Mouse (Mus musculus) granulocyte monocyte progenitor cell, adult 5-6 weeks (primary cell): ENCODE data around the gene Ttc39b. TPM values are rescaled to one million over a fixed set of nuclear protein-coding genes. Genes with fewer than 3 reads are reported as not detected.

Experiments
- ATAC-seq: replicated peaks from 2 replicates; pipeline ENCODE4 v1.8.0; 2016; ENCODE audit warnings: mild to moderate bottlenecking, moderate TSS enrichment, inconsistent platforms; ENCODE audit not compliant: poor library complexity, severe bottlenecking
- total RNA-seq, 2 experiments: library from RNA; stranded (forward) in 1 of 2; stranded (reverse) in 1 of 2; fragments of 200-712, 200-1000 nt in 1 of 2; fragments of >200 nt in 1 of 2; fragmentation: Nextera tagmentation in 1 of 2; gene quantifications; 2 replicates each; pipeline ENCODE4 v1.2.3; 2014 to 2017

Gene Ttc39b
- total RNA-seq, 2 experiments from 2014 or later: 0.19 to 0.26 TPM

DNA sequence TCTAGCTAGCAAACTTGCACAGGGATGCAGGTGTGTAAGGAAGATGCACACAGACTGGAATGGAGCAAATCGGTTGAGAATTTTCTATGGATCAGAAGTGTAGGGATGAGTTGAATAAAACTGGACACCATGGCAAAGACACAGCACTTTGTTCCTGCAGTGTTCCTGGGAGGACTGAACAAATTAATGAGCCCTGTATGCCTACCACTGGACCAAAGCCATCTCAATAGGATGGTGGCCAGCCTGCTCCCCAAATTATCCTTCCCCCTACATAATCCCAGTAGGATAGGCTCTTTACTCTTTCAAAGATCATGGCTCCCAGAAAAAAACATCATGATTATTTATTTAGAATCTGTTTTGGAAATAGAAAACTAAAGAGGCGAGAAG is 117.6 kb downstream of the Ttc39b start:
- no peak for ATAC-seq

DNA sequence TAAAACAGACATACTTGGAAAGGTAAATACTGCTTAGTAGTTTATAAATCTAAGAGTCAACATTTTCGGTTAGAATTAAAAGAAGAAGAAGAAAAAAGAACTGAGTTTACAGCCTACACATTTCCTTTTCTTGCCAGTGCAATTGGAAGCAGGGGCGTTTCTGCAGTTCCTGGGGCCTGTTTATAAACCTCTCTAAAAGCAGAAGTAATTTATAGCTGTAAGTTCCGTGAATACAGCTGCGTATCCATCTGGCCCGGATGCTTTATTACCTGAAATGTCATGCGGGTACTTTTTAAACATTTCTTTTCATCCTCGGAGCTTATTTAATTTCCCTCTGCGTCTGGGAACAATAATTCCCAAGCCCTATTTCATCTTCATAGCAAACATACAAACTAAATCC is 124.7 kb downstream of the Ttc39b start:
- ATAC-seq: peak; percentile 70; the same call in 1 of the 2 replicates

DNA sequence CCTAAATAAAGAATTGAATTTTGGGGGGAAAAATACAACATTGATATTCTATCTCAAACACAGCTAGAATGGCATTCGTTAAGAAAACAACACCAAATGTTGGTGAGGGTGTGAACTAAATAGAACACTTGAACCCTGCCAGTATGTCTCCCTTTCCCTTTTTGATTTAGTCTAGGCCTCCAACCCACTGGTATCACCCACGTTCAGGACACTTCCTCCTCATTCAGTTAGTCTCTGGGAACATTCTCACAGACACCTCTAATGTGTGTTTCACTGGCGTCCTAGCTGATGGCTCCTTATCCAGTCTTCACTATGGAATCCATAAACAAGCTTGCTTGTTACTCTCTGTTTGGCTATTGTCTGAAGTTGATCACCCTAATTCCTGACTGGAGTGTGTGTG is 125.9 kb downstream of the Ttc39b start:
- no peak for ATAC-seq

DNA sequence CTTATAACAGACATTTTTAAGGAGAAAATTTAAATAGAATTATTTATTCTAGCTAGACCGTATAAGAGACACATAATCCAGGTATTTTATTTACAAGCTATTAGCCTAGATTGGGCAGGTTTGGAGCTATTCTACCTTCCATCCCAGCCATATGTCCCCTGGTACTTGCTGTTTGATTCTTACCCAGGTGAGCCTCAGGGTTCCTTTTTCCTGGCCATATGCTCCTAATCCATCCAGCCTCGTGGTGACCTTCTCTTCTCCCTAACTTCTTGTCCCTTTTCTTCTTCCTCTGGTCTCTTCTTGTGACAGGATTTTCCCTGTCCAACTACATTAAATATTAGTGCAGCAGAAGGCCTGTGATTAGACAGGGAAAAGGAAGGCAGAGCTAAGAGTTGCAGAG is 134.3 kb downstream of the Ttc39b start:
- ATAC-seq: no peak

DNA sequence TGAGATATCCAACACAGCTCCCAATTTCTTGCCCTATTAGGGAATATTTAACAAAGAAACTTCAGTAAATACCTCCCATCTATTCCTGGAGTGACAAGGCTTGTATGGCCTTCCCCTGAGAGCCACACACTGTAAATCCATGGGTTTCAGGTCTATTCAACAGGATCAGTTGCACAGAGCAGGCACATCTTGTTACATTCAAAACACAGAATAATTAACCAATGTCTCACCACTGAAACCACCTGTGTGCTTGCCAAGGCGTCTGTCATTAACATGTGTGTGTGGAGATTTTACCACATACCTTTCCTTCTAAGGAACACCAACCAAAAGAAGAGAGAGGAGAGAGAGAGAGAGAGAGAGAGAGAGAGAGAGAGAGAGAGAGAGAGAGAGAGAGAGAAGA is 136.7 kb downstream of the Ttc39b start:
- no peak for ATAC-seq

DNA sequence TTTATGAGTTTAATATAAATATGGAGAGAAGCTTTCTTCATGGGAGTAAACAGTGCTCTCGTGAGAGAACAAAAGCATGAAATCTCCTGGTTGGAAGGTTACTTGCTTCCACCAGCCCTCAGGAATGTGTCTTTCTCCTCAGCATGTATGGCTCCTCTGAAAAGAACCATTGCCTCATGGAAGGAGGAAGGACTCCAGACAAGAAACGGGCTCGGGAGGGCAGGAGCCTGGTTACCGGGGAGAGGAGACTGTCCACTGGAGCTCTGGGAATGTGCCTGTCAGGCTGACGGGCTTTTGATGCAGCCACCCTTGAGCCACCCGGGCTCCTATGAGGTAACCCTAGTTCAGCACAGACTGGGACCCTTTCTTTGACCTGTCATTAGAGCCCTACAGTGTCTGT is 137.6 kb downstream of the Ttc39b start:
- no peak for ATAC-seq

DNA sequence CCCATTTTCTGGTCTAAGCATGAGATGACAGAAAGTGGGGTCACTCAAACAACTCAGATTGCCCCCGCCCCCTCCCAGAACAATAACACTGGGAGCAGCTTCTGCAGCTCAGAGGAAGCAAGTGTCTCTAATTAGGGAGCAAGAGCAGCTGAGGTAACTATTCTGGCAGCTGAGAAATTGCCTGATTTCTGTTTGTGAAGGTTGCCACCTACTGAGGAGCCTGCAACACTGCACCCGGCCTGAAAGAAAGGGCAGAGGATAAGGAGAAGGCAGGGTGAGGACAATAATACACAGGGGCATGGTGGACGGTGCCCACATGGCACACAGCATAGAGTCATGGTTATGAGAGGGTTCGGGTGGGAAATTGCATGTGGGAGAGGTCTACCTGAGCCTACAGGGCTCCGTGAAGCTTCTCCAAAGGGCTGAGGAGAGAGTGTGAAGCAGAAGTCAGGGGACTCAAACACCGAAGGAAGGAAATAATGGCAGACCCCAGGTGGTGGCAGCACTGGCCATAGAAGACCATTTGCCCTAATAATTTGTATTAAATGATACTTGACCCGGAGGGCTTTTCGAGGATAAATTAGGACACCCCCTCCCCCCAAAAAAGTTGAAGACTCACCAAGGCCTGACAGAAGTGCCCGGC is 140.6 kb downstream of the Ttc39b start:
- ATAC-seq: peak; percentile 66

DNA sequence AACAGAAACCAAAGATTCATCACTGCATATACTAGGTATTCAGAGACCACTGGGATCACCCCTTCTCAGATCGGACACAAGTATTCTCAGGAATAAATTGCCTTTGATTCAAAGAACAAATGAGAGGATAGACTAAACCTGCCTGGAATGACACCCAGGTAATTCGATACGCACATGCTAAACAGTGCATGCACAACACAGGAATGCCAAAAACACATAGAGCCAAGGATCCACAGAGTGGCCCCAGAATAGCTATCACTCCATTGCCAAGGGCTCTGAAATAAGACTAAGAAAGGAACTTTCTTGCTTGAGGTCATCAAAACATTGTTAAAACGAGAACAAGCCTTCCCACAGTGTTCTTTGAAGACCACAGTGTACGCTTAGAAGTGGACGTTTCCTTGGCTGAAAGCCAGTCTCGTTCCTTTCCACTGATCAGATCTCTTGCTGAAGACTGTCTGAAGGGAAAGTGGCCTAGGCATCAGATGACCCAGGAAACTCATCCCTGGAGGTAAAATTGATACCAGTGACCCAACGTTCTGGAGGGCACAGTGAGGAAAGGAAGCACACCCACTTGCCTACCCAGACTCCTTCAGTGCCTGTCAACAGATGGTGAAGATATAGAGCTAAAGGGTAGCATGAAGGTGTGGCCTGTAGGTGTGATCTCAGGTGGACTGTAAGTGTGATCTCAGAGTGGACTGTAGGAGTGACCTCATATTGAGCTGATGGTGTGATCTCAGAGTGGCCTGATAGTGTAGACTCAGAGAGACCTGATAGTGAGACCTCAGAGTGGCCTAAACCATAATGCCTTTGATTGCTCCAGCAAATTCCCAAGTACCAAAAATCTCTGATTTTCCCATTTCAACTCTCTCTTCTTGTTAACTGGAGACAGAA is 141.6 kb downstream of the Ttc39b start:
- no peak for ATAC-seq

DNA sequence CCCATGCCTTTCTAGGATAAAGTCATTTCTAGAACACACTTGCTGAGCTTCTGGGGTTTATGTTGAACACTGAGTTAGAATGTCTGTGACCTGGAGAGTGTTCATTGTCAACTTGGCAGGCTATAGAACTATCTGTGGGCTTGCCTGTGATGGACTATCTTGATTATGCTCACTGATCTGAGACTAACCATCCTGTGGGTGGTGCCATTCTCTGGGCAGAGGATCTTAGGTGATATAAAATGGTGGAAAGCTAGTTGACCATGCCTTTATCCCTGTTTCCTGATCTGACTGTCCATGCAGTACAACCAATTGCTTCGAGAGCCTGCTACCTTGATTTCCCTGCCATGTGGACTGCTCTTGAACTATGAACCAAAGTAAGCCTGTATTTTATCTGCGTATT is 146.6 kb downstream of the Ttc39b start:
- ATAC-seq: no peak

DNA sequence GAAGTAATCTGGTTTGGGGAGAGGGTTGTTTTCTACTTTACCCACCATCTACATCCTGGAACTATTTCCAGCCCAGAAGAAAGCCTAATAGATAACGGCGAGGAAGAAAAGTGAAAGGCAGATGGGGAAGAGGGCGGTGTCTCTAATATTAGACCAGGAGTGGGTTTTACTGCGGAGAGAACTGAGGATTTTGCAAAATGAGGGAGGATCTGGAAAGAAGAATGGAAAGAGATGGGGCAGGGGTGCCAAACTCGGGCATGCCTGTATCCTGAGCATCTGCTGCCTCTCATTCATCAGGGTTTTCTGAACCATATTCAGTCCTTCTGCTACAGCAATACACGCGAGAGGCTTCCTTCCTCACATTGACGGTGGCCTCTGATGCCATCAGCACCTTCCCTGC is 149.1 kb downstream of the Ttc39b start:
- no peak for ATAC-seq

DNA sequence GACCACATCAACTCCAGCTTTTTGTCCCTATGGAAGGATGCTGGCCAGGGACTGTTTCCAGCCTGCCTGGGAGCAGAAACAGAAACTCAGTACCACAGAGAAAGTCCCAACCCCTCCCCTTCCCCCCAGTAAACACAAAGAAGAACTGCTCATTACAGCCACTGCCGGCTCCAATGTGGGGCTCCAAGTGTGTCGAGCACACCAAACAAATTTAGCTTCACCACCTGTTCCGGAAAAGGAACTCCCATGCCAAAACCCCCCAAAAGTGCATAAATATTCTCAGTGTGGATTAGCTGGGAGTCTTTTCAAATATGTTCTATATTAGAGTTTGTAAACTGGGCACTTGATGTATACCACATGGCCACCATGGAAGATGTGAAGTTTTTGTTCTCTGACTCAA is 151.8 kb downstream of the Ttc39b start:
- no peak for ATAC-seq

DNA sequence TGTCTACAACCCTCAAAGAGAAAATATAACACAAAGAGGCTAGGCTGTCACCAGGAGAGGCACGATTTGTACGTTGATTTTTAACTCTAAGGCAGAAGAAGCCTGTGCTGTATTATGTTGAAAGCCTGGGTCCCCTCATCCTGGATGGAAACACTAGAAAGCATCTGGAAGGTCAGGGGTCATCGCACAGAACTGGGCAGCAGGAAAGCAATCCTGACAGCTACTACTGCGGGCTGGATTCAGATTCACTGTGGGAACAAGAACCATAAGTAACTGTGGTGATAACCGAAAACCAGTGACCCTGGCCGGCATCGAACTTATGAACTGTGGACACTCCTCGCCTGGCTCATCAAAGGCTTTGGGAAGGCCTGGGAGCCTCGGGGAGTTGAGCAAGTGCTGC is 153.3 kb downstream of the Ttc39b start:
- no peak for ATAC-seq

Other genes starting within 250 kb of the Ttc39b start
- 17.6 and 17.9 TPM in 2 replicates for gene Snapc3, start 93.5 kb upstream of the Ttc39b start, total RNA-seq (2014; fragmentation: Nextera tagmentation)
- gene Snapc3, start 93.5 kb upstream of the Ttc39b start, total RNA-seq (2017): 30.4 and 41.8 TPM in 2 replicates
- gene Psip1, start 162.2 kb upstream of the Ttc39b start, total RNA-seq (2014; fragmentation: Nextera tagmentation): 83.2 and 91.2 TPM in 2 replicates
- gene Psip1, start 162.2 kb upstream of the Ttc39b start, total RNA-seq (2017): 138 and 162 TPM in 2 replicates
- gene Ccdc171, start 201.3 kb upstream of the Ttc39b start, total RNA-seq (2014; fragmentation: Nextera tagmentation): 4.0 and 4.7 TPM in 2 replicates
- gene Ccdc171, start 201.3 kb upstream of the Ttc39b start, total RNA-seq (2017): 7.3 and 14.4 TPM in 2 replicates